Mouse (Mus musculus): ENCODE data around the gene Tada2a. TPM values are rescaled to one million over a fixed set of nuclear protein-coding genes. Genes with fewer than 3 reads are reported as not detected.

Gene Tada2a
- polyA plus RNA-seq, 1 experiment from 2014 or later: 31.6 TPM

- H3K4me2 ChIP-seq (ENCODE audit: low read depth, low read length): no peak overlapping the region
- H3K4me1 ChIP-seq (replicated peaks; ENCODE audit: control insufficient read depth, insufficient read depth, low read length): no peaks in the 10 kb centered on the region
- H3K4me3 ChIP-seq (ENCODE audit: low read length): no peak overlapping the region
- WGBS: 77% methylated on average over 5 of the region's 5 CpGs
- no peaks in the 10 kb centered on the region for H3K27me3 ChIP-seq (ENCODE audit: control insufficient read depth, insufficient read depth, low read depth, low read length)
- H3K27ac ChIP-seq (ENCODE audit: low read length): no peak overlapping the region
- H3K9ac ChIP-seq (ENCODE audit: low read length): no peak overlapping the region
- no peak for ATAC-seq (ENCODE audit: low read depth)
- H3K9me3 ChIP-seq (ENCODE audit: control insufficient read depth, low read length): no peaks in the 10 kb centered on the region
- no peaks in the 10 kb centered on the region; the same call in 1 of the 2 replicates for H3K36me3 ChIP-seq (ENCODE audit: control insufficient read depth, insufficient read depth, low read length)
Observed at GRCm38 (mm10) chr11:84033671-84034070, 95.7 kb downstream of the Tada2a start.

GRCm38 (mm10) chr11:84032559-84032958 is 96.8 kb downstream of the Tada2a start:
- ATAC-seq (ENCODE audit: low read depth): no peak
- no peaks in the 10 kb centered on the region; the same call in 1 of the 2 replicates for H3K4me1 ChIP-seq (replicated peaks; ENCODE audit: control insufficient read depth, insufficient read depth, low read length)
- no peaks in the 10 kb centered on the region for H3K27me3 ChIP-seq (ENCODE audit: control insufficient read depth, insufficient read depth, low read depth, low read length)

GRCm38 (mm10) chr11:84031971-84032370 is 97.4 kb downstream of the Tada2a start:
- Histone ChIP-seq H3K9me3 (ENCODE audit: control insufficient read depth, low read length) (no peaks in the 10 kb centered on the region), H3K27me3 (ENCODE audit: control insufficient read depth, insufficient read depth, low read depth, low read length) (no peaks in the 10 kb centered on the region)

More at GRCm38 (mm10) chr11:84032559-84032958, 96.8 kb downstream of the Tada2a start:
- no peak overlapping the region for H3K4me3 ChIP-seq (ENCODE audit: low read length)
- H3K36me3 ChIP-seq (ENCODE audit: control insufficient read depth, insufficient read depth, low read length): no peaks in the 10 kb centered on the region; the same call in 1 of the 2 replicates
- no peak overlapping the region for H3K9ac ChIP-seq (ENCODE audit: low read length)
- H3K9me3 ChIP-seq (ENCODE audit: control insufficient read depth, low read length): no peaks in the 10 kb centered on the region
- H3K27ac ChIP-seq (ENCODE audit: low read length): no peak overlapping the region
- no peak overlapping the region for H3K4me2 ChIP-seq (ENCODE audit: low read depth, low read length)
- WGBS: 67% methylated on average over 5 of the region's 5 CpGs

More at GRCm38 (mm10) chr11:84031971-84032370, 97.4 kb downstream of the Tada2a start:
- ATAC-seq (ENCODE audit: low read depth): no peak
- Histone ChIP-seq H3K4me3 (ENCODE audit: low read length) (no peak overlapping the region), H3K36me3 (ENCODE audit: control insufficient read depth, insufficient read depth, low read length) (peaks cover 2% of the 10 kb centered on the region), H3K9ac (ENCODE audit: low read length) (no peak overlapping the region), H3K4me2 (ENCODE audit: low read depth, low read length) (no peak overlapping the region), H3K4me1 (replicated peaks; ENCODE audit: control insufficient read depth, insufficient read depth, low read length) (no peaks in the 10 kb centered on the region; the same call in 1 of the 2 replicates), H3K27ac (ENCODE audit: low read length) (no peak overlapping the region)
- WGBS: 47% methylated on average over 9 of the region's 9 CpGs

Other genes starting within 250 kb of the Tada2a start
- gene Ddx52, start 187.5 kb downstream of the Tada2a start, polyA plus RNA-seq (2015; fragmentation: Nextera tagmentation; extraction: Ambion mirVana): 31.4 and 35.6 TPM in 2 replicates
- 9.3 and 11.1 TPM in 2 replicates for gene Synrg, start 165.2 kb downstream of the Tada2a start, polyA plus RNA-seq (2015; fragmentation: Nextera tagmentation; extraction: Ambion mirVana)
- 26.1 and 29.8 TPM in 2 replicates for gene Dusp14, start 60.3 kb downstream of the Tada2a start, polyA plus RNA-seq (2015; fragmentation: Nextera tagmentation; extraction: Ambion mirVana)
- gene Acaca, start 72 bp upstream of the Tada2a start, polyA plus RNA-seq (2015; fragmentation: Nextera tagmentation; extraction: Ambion mirVana): 11.2 and 11.3 TPM in 2 replicates
- not detected in 2 replicates for gene Gm11437, start 37.9 kb upstream of the Tada2a start, polyA plus RNA-seq (2015; fragmentation: Nextera tagmentation; extraction: Ambion mirVana)